Mouse (Mus musculus): Measurements from ENCODE around the gene Zc3hav1. TPM values are rescaled to one million over a fixed set of nuclear protein-coding genes. Genes with fewer than 3 reads are reported as not detected.

Gene Zc3hav1
- polyA plus RNA-seq, 1 experiment from 2014 or later, result 4.2 TPM

DNA sequence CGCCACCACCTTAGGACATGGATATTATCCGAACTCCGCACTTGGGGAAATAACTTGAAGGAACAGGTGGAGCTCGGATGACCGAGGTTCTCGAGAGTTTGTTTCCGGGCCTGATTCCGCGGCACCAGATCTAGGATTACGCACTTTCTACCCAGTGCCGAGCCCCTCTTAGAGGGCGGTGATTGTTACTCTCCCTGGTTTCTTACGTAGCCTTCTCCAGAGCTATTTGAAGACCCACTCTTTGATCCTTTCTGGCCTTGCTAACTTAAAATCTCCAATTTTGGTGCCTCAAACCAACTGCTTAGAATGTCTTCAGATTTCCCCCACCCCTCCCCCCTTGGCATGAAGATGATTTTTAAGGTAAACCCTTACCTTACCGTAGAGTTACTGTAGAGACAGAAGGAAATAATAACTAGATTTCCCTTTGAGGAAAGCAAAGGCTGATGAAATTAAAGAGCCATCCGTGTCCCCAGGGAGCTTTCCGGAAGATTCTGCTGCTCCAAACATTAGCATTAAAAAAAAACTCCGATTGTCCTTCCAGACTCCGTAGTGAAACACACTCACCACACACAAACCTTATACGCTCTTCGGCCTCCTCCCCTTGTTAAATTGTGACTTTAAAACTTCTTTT, 435 bp upstream of the Zc3hav1 start:
- Histone ChIP-seq H3K9me3 (ENCODE audit: low read length) (no peaks in the 10 kb centered on the region), H3K4me3 (ENCODE audit: low read length) (peak overlapping the region; percentile 68), H3K9ac (replicated peaks; ENCODE audit: low read length) (peak overlapping the region; percentile 72), H3K27ac (ENCODE audit: low read length) (no peak overlapping the region), H3K4me2 (replicated peaks; ENCODE audit: low read depth, low read length) (peak overlapping the region; percentile 77), H3K4me1 (ENCODE audit: insufficient read depth, low read length) (peaks cover 11% of the 10 kb centered on the region; the same call in 1 of the 2 replicates), H3K27me3 (ENCODE audit: insufficient read depth, low read length) (peaks cover 61% of the 10 kb centered on the region), H3K36me3 (ENCODE audit: insufficient read depth, low read length) (no peaks in the 10 kb centered on the region)
- WGBS, result 2% methylated on average over 20 of the region's 20 CpGs
- ATAC-seq (ENCODE audit: low FRiP score, low TSS enrichment), result peak; percentile 46

DNA sequence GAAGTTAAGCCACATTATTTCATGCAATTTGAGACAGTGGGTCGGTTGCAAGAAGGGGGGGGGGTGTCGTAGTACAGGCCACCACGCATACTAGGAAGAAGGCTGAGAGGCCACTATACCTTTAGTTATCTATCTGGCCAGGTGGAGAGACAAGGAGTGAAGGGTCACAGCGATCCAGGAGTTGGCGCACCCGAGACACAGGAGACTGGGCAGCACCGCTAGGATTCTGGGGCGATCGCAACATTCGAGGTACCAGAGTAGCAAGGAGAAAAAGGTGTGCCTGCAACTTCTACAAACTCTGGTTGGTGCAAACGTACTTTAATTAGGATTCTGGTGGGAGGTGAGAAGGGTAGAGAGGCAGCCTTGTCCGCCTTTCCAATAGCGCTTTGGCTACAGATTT, 1.2 kb downstream of the Zc3hav1 start:
- Histone ChIP-seq H3K4me1 (ENCODE audit: insufficient read depth, low read length) (peaks cover 11% of the 10 kb centered on the region; the same call in 1 of the 2 replicates), H3K9me3 (ENCODE audit: low read length) (no peaks in the 10 kb centered on the region), H3K4me3 (ENCODE audit: low read length) (peak overlapping the region; percentile 68), H3K9ac (replicated peaks; ENCODE audit: low read length) (peak overlapping the region; percentile 72), H3K27ac (ENCODE audit: low read length) (no peak overlapping the region), H3K27me3 (ENCODE audit: insufficient read depth, low read length) (peaks cover 61% of the 10 kb centered on the region), H3K4me2 (replicated peaks; ENCODE audit: low read depth, low read length) (peak overlapping the region; percentile 77), H3K36me3 (ENCODE audit: insufficient read depth, low read length) (no peaks in the 10 kb centered on the region)
- 5% methylated on average over 13 of the region's 13 CpGs for WGBS
- no peak for ATAC-seq (ENCODE audit: low FRiP score, low TSS enrichment)

DNA sequence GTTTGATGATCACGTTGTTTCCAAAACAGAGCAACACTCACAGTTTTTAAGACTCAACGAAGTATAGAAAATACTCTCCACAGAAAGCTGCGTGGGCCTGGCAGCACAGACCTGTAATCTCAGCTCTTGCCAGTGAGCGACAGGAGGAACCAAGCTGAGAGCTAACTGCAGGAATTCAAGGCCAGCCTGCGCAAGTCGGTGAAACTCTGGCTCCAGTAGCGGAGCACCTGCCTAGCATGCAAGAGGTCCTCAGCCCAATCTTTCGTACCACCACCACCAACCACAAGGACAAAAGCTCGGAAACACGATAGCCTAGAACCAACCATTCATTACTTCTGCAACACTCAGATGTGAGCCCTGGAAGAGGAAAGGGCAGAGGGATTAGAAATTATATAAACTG, 2.0 kb downstream of the Zc3hav1 start:
- H3K4me1 ChIP-seq (ENCODE audit: insufficient read depth, low read length), result peaks cover 11% of the 10 kb centered on the region; the same call in 1 of the 2 replicates
- H3K27ac ChIP-seq (ENCODE audit: low read length), result no peak overlapping the region
- no peaks in the 10 kb centered on the region for H3K36me3 ChIP-seq (ENCODE audit: insufficient read depth, low read length)
- ATAC-seq (ENCODE audit: low FRiP score, low TSS enrichment), result no peak
- H3K4me2 ChIP-seq (replicated peaks; ENCODE audit: low read depth, low read length), result 0 out of 2 replicates have a peak overlapping the region, but pooled peaks have one; percentile 12
- WGBS, result 15% methylated on average over 10 of the region's 10 CpGs
- no peak overlapping the region for H3K9ac ChIP-seq (replicated peaks; ENCODE audit: low read length)
- no peaks in the 10 kb centered on the region for H3K9me3 ChIP-seq (ENCODE audit: low read length)
- H3K4me3 ChIP-seq (ENCODE audit: low read length), result peak overlapping the region; percentile 16; the same call in 1 of the 2 replicates
- peaks cover 57% of the 10 kb centered on the region for H3K27me3 ChIP-seq (ENCODE audit: insufficient read depth, low read length)

DNA sequence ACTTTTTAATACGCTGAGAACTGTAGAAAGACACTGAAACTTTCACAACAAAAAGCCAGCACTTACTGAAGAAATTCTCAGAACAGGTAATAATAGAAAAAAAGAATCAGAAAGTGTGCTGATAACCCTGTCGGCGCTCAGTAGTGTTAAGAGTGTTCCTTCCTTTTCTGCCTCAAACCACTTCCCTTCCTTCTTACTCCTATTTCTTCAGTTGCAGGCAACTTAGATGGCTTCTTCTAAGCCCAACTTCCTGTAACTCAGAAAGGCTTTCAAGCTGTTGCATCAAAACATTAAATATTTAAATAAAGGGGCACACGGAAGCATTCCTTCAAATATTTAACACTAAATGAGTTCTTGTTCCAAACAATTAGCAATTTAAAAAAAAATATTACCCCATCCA, 2.5 kb downstream of the Zc3hav1 start:
- Histone ChIP-seq H3K4me3 (ENCODE audit: low read length) (no peak overlapping the region), H3K9ac (replicated peaks; ENCODE audit: low read length) (no peak overlapping the region), H3K4me1 (ENCODE audit: insufficient read depth, low read length) (peaks cover 11% of the 10 kb centered on the region; the same call in 1 of the 2 replicates), H3K36me3 (ENCODE audit: insufficient read depth, low read length) (no peaks in the 10 kb centered on the region), H3K9me3 (ENCODE audit: low read length) (no peaks in the 10 kb centered on the region), H3K4me2 (replicated peaks; ENCODE audit: low read depth, low read length) (no peak overlapping the region), H3K27me3 (ENCODE audit: insufficient read depth, low read length) (peaks cover 57% of the 10 kb centered on the region), H3K27ac (ENCODE audit: low read length) (no peak overlapping the region)
- no peak for ATAC-seq (ENCODE audit: low FRiP score, low TSS enrichment)
- WGBS, result 59% methylated on average over 4 of the region's 4 CpGs

DNA sequence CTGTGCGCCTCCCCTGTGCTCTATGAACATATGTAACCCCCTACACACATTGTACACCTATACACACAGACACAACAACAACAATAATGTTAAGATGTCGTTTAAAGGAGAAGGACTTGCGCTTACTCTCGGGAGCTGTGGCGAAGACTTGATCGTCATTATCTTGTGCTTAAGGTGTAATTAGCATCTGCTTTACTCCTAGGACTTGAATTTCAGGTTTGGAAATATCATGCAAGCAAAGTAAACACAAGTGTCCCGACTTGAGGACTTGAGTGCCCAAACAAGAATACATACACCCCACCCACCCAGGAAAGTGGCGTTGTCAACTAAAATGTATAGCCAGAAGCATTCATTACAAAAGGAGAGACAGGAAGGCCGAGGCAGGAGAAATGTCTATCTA, 4.6 kb downstream of the Zc3hav1 start:
- Histone ChIP-seq H3K4me1 (ENCODE audit: insufficient read depth, low read length) (peaks cover 10% of the 10 kb centered on the region; the same call in 1 of the 2 replicates), H3K27me3 (ENCODE audit: insufficient read depth, low read length) (peaks cover 40% of the 10 kb centered on the region), H3K9ac (replicated peaks; ENCODE audit: low read length) (no peak overlapping the region), H3K4me3 (ENCODE audit: low read length) (no peak overlapping the region), H3K27ac (ENCODE audit: low read length) (no peak overlapping the region), H3K36me3 (ENCODE audit: insufficient read depth, low read length) (no peaks in the 10 kb centered on the region), H3K9me3 (ENCODE audit: low read length) (no peaks in the 10 kb centered on the region), H3K4me2 (replicated peaks; ENCODE audit: low read depth, low read length) (no peak overlapping the region)
- 73% methylated on average over 9 of the region's 9 CpGs for WGBS
- no peak for ATAC-seq (ENCODE audit: low FRiP score, low TSS enrichment)

DNA sequence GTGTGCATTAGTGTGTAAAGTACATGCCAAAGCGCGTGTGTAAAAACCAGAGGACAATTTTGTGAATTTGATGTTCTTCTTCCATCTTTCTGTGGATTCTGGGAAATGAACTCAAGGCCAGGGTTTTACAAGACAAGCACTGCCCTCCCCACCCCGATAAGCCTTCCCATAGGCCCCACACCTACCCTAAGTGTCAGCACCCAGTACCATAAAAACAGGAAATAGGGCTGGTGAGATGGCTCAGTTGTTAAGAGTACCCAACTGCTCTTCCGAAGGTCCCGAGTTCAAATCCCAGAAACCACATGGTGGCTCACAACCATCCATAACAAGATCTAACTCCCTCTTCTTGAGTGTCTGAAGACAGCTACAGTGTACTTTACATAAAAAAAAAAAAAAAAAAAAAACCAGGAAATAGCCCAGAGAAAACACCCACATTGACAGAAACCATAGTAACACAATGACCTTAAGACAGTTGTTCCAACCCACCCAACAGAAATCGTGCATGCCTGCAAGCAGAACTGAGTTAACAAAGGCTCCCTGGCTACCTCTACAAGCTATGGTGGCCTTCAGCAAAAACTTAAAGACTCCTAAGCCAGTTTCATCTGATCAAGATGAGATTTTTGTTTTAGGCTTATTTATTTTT, 5.5 kb downstream of the Zc3hav1 start:
- Histone ChIP-seq H3K4me2 (replicated peaks; ENCODE audit: low read depth, low read length) (no peak overlapping the region), H3K36me3 (ENCODE audit: insufficient read depth, low read length) (no peaks in the 10 kb centered on the region), H3K4me3 (ENCODE audit: low read length) (no peak overlapping the region), H3K27ac (ENCODE audit: low read length) (no peak overlapping the region), H3K27me3 (ENCODE audit: insufficient read depth, low read length) (peaks cover 33% of the 10 kb centered on the region), H3K9me3 (ENCODE audit: low read length) (no peaks in the 10 kb centered on the region), H3K9ac (replicated peaks; ENCODE audit: low read length) (no peak overlapping the region), H3K4me1 (ENCODE audit: insufficient read depth, low read length) (peaks cover 5% of the 10 kb centered on the region; the same call in 1 of the 2 replicates)
- no peak for ATAC-seq (ENCODE audit: low FRiP score, low TSS enrichment)
- 88% methylated on average over 6 of the region's 6 CpGs for WGBS

DNA sequence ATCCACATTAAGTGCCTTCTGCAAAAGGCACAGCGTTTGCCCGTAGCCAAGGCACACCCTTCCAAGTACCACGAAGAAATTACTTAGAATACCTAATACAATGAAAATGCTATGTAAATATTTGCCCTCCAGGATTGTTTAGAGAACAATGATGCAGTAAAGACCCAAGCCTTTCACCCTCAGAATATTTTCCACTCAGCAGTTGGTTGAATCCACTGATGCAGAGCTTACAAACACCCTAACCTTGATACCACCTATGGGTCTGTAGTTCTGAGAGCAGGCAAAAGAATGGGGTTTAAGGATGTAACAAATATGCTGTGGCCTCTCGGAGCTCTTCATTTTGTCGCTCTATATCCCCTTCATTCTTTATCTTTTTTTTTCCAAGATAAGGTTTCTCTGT, 6.5 kb downstream of the Zc3hav1 start:
- WGBS, result 82% methylated on average over 5 of the region's 5 CpGs
- Histone ChIP-seq H3K27ac (ENCODE audit: low read length) (no peak overlapping the region), H3K27me3 (ENCODE audit: insufficient read depth, low read length) (peaks cover 23% of the 10 kb centered on the region), H3K9ac (replicated peaks; ENCODE audit: low read length) (no peak overlapping the region), H3K36me3 (ENCODE audit: insufficient read depth, low read length) (no peaks in the 10 kb centered on the region), H3K4me1 (ENCODE audit: insufficient read depth, low read length) (no peaks in the 10 kb centered on the region), H3K9me3 (ENCODE audit: low read length) (no peaks in the 10 kb centered on the region), H3K4me3 (ENCODE audit: low read length) (no peak overlapping the region), H3K4me2 (replicated peaks; ENCODE audit: low read depth, low read length) (no peak overlapping the region)
- ATAC-seq (ENCODE audit: low FRiP score, low TSS enrichment), result no peak

DNA sequence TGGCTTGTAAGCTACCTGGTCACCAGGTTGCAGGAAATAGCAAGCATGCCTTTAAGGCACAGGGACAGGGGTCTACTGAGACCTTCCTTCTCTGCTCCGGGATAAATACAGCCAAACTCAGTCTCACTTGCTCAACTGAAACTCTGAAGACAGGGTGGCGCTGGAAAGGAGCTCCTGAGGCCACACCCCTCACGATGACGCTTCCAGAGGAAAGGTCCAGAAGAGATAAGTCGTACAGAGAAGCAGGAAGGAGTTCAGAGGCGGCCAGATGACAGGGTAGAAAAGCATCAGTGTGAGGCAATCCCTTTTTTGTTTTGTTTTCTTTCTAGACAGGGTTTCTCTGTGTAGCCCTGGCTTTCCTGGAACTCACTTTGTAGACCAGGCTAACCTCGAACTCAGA, 8.6 kb downstream of the Zc3hav1 start:
- no peak overlapping the region for H3K9ac ChIP-seq (replicated peaks; ENCODE audit: low read length)
- WGBS, result 52% methylated on average over 7 of the region's 7 CpGs

DNA sequence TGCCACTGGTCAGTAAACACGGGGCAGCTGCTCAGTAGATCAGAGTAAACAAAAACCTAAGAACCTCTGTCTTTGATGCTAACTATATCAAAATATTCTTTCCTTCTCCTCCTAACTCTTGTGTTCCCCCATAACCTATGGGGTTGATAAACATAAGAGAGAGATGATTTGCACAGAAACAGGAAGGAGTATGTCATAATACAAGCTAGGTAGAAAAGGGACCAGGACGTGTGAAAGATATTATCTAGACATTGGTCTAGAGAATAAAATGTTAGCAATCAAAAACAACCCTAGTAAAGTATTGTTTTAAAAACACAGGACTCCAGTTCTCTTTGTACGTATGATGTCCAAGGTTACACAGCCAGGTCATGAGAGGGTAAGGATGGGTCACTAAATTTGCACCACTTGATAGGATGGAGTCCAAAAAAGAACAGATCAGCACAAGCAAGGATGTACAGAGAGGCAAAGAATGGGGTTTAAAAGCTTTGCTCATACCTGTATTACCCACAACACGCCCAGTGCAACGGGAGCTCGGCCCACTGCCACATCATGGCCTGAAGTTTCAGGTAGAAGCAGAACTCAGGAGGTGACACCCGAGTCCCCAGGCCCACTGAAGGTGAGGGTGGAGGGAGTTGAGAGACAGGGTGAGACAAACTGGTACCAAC, 10.3 kb downstream of the Zc3hav1 start:
- Histone ChIP-seq H3K9me3 (ENCODE audit: low read length) (no peaks in the 10 kb centered on the region), H3K4me1 (ENCODE audit: insufficient read depth, low read length) (no peaks in the 10 kb centered on the region), H3K9ac (replicated peaks; ENCODE audit: low read length) (no peak overlapping the region), H3K27ac (ENCODE audit: low read length) (no peak overlapping the region), H3K4me3 (ENCODE audit: low read length) (no peak overlapping the region), H3K4me2 (replicated peaks; ENCODE audit: low read depth, low read length) (no peak overlapping the region), H3K27me3 (ENCODE audit: insufficient read depth, low read length) (no peaks in the 10 kb centered on the region), H3K36me3 (ENCODE audit: insufficient read depth, low read length) (no peaks in the 10 kb centered on the region)
- no peak for ATAC-seq (ENCODE audit: low FRiP score, low TSS enrichment)
- 84% methylated on average over 7 of the region's 7 CpGs for WGBS

More for the DNA sequence above, 8.6 kb downstream of the Zc3hav1 start:
- no peaks in the 10 kb centered on the region for H3K9me3 ChIP-seq (ENCODE audit: low read length)
- H3K27ac ChIP-seq (ENCODE audit: low read length), result no peak overlapping the region
- no peak overlapping the region for H3K4me2 ChIP-seq (replicated peaks; ENCODE audit: low read depth, low read length)
- H3K27me3 ChIP-seq (ENCODE audit: insufficient read depth, low read length), result peaks cover 6% of the 10 kb centered on the region; the same call in 1 of the 2 replicates
- H3K4me3 ChIP-seq (ENCODE audit: low read length), result no peak overlapping the region
- no peaks in the 10 kb centered on the region for H3K4me1 ChIP-seq (ENCODE audit: insufficient read depth, low read length)
- no peak for ATAC-seq (ENCODE audit: low FRiP score, low TSS enrichment)
- H3K36me3 ChIP-seq (ENCODE audit: insufficient read depth, low read length), result no peaks in the 10 kb centered on the region

DNA sequence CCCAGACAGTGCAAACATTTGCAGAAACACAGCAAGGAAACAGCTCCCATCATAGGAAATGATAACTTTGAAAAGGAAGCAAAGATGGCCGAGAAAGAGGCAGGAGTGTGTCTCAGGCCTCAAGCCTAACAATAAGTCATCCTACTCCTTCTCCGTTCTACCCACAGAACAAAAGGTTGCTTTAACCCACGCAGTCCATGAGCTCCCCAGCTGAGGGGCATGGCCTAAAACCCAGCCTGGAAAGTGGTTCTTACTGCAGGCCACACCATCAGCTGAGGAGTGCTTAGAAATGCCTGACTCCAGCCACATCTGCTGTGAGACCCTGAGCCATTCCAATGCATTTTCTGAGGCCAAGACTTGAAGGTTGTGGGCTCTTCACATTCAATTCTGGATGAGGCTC, 10.8 kb downstream of the Zc3hav1 start:
- WGBS, result 50% methylated on average over 3 of the region's 3 CpGs
- Histone ChIP-seq H3K4me3 (ENCODE audit: low read length) (no peak overlapping the region), H3K4me1 (ENCODE audit: insufficient read depth, low read length) (no peaks in the 10 kb centered on the region), H3K9me3 (ENCODE audit: low read length) (no peaks in the 10 kb centered on the region), H3K27ac (ENCODE audit: low read length) (no peak overlapping the region), H3K9ac (replicated peaks; ENCODE audit: low read length) (no peak overlapping the region), H3K27me3 (ENCODE audit: insufficient read depth, low read length) (no peaks in the 10 kb centered on the region), H3K36me3 (ENCODE audit: insufficient read depth, low read length) (no peaks in the 10 kb centered on the region), H3K4me2 (replicated peaks; ENCODE audit: low read depth, low read length) (no peak overlapping the region)
- no peak for ATAC-seq (ENCODE audit: low FRiP score, low TSS enrichment)

All from kidney, embryonic 16.5 days (tissue).